Mouse (Mus musculus) lung, postnatal 0 days (tissue): ENCODE results near the gene Negr1. TPM values are rescaled to one million over a fixed set of nuclear protein-coding genes. Genes with fewer than 3 reads are reported as not detected.

Experiments
- ATAC-seq: fragments of 200-750 bp; cut with Nextera tagmentation; 2 replicates; pipeline ENCODE4 v1.8.0; 2017; ENCODE audit warnings: moderate library complexity
- DNase-seq: peaks from one replicate; pipeline ENCODE4 v3.0.0-alpha.2; 2016; ENCODE audit warnings: low spot score
- H3K27ac ChIP-seq: fragments of 300-500 bp; sonication (generic); 2 replicates; pipeline ENCODE4 v1.5.1; 2014; ENCODE audit warnings: antibody characterized with exemption, mild to moderate bottlenecking, low read length, mixed read lengths
- H3K27me3 ChIP-seq: fragments of 300-500 bp; sonication (generic); replicated peaks from 2 replicates; pipeline ENCODE4 v1.6.1; 2014; ENCODE audit warnings: low read length, mixed read lengths; ENCODE audit not compliant: insufficient read depth
- H3K36me3 ChIP-seq: fragments of 300-500 bp; sonication (generic); 2 replicates; pipeline ENCODE4 v1.6.1; 2014; ENCODE audit warnings: low read length, mixed read lengths; ENCODE audit not compliant: insufficient read depth
- H3K4me1 ChIP-seq: fragments of 300-500 bp; sonication (generic); 2 replicates; pipeline ENCODE4 v1.6.1; 2014; ENCODE audit warnings: antibody characterized with exemption, low read depth, low read length, mixed read lengths; ENCODE audit not compliant: insufficient read depth
- H3K4me2 ChIP-seq: fragments of 300-500 bp; sonication (generic); replicated peaks from 2 replicates; pipeline ENCODE4 v1.6.1; 2014; ENCODE audit warnings: low read depth, mild to moderate bottlenecking, low read length, moderate library complexity, mixed read lengths
- H3K4me3 ChIP-seq: fragments of 300-500 bp; sonication (generic); 2 replicates; pipeline ENCODE4 v1.5.1; 2014; ENCODE audit warnings: low read depth, low read length
- H3K9ac ChIP-seq: fragments of 300-500 bp; sonication (generic); replicated peaks from 2 replicates; pipeline ENCODE4 v1.6.1; 2014; ENCODE audit warnings: low read depth, mild to moderate bottlenecking
- H3K9me3 ChIP-seq: fragments of 300-500 bp; sonication (generic); 2 replicates; pipeline ENCODE4 v1.6.1; 2016; ENCODE audit warnings: low read length, mixed read lengths
- CTCF ChIP-seq: IDR thresholded peaks from 2 replicates; pipeline ENCODE4 v1.5.1; 2016; ENCODE audit warnings: antibody characterized with exemption, mild to moderate bottlenecking
- EP300 ChIP-seq: IDR thresholded peaks from 2 replicates; pipeline ENCODE4 v1.6.1; 2016; ENCODE audit warnings: antibody characterized with exemption, mild to moderate bottlenecking, control low read depth
- WGBS: fragments of 180-500 bp; shearing (Covaris S2); extraction: QIAGEN DNeasy Blood & Tissue Kit; methylation state at CpG from one replicate; pipeline ENCODE4 v1.1.7; 2014; 5-methylcytosine and 5-hydroxymethylcytosine counted together
- polyA plus RNA-seq: library from polyadenylated mRNA; unstranded; fragments of >200 nt; fragmentation: Nextera tagmentation; extraction: Ambion mirVana; gene quantifications from 2 replicates; pipeline ENCODE4 v1.2.1, GENCODE M21; 2015

Gene Negr1
- polyA plus RNA-seq, 1 experiment from 2014 or later = 1.3 TPM

DNA sequence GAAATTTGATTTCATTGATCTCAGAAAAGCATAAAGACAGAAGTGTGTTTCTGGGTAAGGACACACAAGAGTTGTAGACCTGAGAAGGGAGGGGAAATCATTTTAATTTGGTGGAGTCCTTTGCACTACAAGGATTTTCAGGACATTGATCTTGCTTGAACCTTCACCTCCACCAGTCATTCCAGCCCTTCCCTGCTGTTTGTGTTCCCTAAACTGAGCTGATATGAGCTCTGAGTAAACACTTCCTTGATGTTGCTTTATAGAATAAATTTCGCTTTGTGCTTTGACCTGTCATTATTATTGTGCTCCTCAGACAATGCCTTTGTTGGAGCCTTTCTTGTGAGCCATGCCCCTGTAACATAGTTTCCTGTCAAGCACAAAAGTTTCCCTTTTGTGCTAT, 335.0 kb downstream of the Negr1 start:
- TF ChIP-seq CTCF = no peak
- H3K4me3 ChIP-seq = no peak overlapping the region
- no peaks in the 10 kb centered on the region for H3K4me1 ChIP-seq
- H3K9ac ChIP-seq = no peak overlapping the region
- no peaks in the 10 kb centered on the region for H3K9me3 ChIP-seq
- ATAC-seq (no peak), DNase-seq (no peak)
- H3K27ac ChIP-seq = no peak overlapping the region
- H3K27me3 ChIP-seq = no peaks in the 10 kb centered on the region
- H3K36me3 ChIP-seq = no peaks in the 10 kb centered on the region
- H3K4me2 ChIP-seq = no peak overlapping the region
- 46% methylated on average over 1 of the region's 1 CpGs for WGBS

DNA sequence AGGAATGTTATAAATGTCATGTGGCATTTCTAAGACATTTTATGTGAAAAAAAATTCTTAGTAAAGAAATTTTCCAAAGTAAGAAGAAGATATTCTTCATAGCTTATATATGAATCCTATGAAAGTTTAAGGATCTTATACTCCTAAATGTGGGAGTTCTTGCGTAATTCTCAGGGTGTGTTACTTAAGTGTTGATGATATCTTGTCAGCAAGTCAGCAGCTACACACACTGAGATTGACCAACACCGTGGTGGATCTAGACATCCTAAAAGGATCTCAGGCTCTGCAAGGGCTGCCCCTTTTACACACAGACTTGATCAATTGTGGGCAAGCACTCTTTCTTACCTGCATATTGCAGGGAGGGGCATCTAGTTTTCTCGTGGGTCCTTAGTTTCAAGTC, 339.5 kb downstream of the Negr1 start:
- H3K36me3 ChIP-seq = no peaks in the 10 kb centered on the region
- no peak overlapping the region for H3K4me3 ChIP-seq
- TF ChIP-seq EP300 (no peak), CTCF (no peak)
- no peaks in the 10 kb centered on the region for H3K9me3 ChIP-seq
- no peak overlapping the region for H3K27ac ChIP-seq
- no peaks in the 10 kb centered on the region for H3K4me1 ChIP-seq
- H3K9ac ChIP-seq = no peak overlapping the region
- DNase-seq (peak; percentile 53), ATAC-seq (no peak)
- H3K27me3 ChIP-seq = no peaks in the 10 kb centered on the region
- 71% methylated on average over 3 of the region's 3 CpGs for WGBS
- no peak overlapping the region for H3K4me2 ChIP-seq

GRCm38 (mm10) chr3:156903925-156904576, 342.5 kb downstream of the Negr1 start:
- peak; percentile 15 for DNase-seq
- ATAC-seq = no peak
- 83% methylated on average over 9 of the region's 9 CpGs for WGBS

GRCm38 (mm10) chr3:156912816-156913215, 351.2 kb downstream of the Negr1 start:
- Histone ChIP-seq H3K36me3 (no peaks in the 10 kb centered on the region), H3K9me3 (no peaks in the 10 kb centered on the region), H3K27me3 (no peaks in the 10 kb centered on the region), H3K9ac (no peak overlapping the region), H3K4me2 (no peak overlapping the region), H3K27ac (no peak overlapping the region), H3K4me1 (no peaks in the 10 kb centered on the region), H3K4me3 (no peak overlapping the region)
- ATAC-seq = no peak
- peak; percentile 8 for DNase-seq
- TF ChIP-seq EP300 = no peak
- no peak for TF ChIP-seq CTCF
- 57% methylated on average over 3 of the region's 3 CpGs for WGBS

More at GRCm38 (mm10) chr3:156903925-156904576, 342.5 kb downstream of the Negr1 start:
- TF ChIP-seq CTCF = no peak
- no peak for TF ChIP-seq EP300
- no peaks in the 10 kb centered on the region for H3K36me3 ChIP-seq
- no peak overlapping the region for H3K4me3 ChIP-seq
- no peaks in the 10 kb centered on the region for H3K4me1 ChIP-seq
- no peak overlapping the region for H3K9ac ChIP-seq
- H3K27ac ChIP-seq = no peak overlapping the region
- H3K9me3 ChIP-seq = no peaks in the 10 kb centered on the region
- no peak overlapping the region for H3K4me2 ChIP-seq
- no peaks in the 10 kb centered on the region for H3K27me3 ChIP-seq

DNA sequence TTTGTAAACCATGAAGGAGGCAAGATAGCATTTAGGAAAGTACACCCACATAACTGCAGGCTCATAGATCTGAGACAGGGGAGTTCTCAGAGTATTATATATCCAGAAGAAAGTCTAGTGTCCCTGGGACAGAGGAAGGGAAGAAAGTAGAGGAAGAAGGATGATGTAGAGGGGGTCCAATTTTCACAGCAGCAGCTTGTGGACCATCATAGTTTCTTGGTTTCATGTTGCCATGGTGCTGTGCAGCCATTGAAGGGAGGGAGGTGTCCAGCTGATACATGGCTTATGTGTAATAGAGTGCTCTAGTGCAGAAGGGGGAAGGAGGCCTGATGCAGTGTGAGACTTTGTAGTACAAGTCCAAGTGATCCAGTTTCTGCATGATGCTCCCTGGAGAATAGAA, 359.8 kb downstream of the Negr1 start:
- no peak for TF ChIP-seq CTCF
- Histone ChIP-seq H3K9ac (no peak overlapping the region), H3K4me1 (no peaks in the 10 kb centered on the region), H3K36me3 (no peaks in the 10 kb centered on the region), H3K4me3 (no peak overlapping the region), H3K27me3 (no peaks in the 10 kb centered on the region), H3K4me2 (no peak overlapping the region), H3K9me3 (no peaks in the 10 kb centered on the region), H3K27ac (no peak overlapping the region)
- DNase-seq (no peak), ATAC-seq (no peak)

GRCm38 (mm10) chr3:156923159-156923558, 361.6 kb downstream of the Negr1 start:
- DNase-seq = no peak
- H3K4me1 ChIP-seq = no peaks in the 10 kb centered on the region
- ATAC-seq = no peak
- H3K4me2 ChIP-seq = no peak overlapping the region
- H3K9ac ChIP-seq = no peak overlapping the region
- H3K4me3 ChIP-seq = no peak overlapping the region
- H3K36me3 ChIP-seq = no peaks in the 10 kb centered on the region
- no peaks in the 10 kb centered on the region for H3K9me3 ChIP-seq
- no peak for TF ChIP-seq EP300
- TF ChIP-seq CTCF = no peak
- H3K27me3 ChIP-seq = no peaks in the 10 kb centered on the region
- no peak overlapping the region for H3K27ac ChIP-seq
- WGBS = 80% methylated on average over 1 of the region's 1 CpGs

GRCm38 (mm10) chr3:156925102-156925501, 363.5 kb downstream of the Negr1 start:
- H3K36me3 ChIP-seq = no peaks in the 10 kb centered on the region
- H3K4me2 ChIP-seq = no peak overlapping the region
- no peak for TF ChIP-seq EP300
- no peak for TF ChIP-seq CTCF
- no peak overlapping the region for H3K9ac ChIP-seq
- no peak overlapping the region for H3K27ac ChIP-seq
- no peak for DNase-seq
- H3K9me3 ChIP-seq = no peaks in the 10 kb centered on the region
- H3K27me3 ChIP-seq = no peaks in the 10 kb centered on the region
- no peaks in the 10 kb centered on the region for H3K4me1 ChIP-seq
- WGBS = 63% methylated on average over 5 of the region's 5 CpGs
- no peak for ATAC-seq
- H3K4me3 ChIP-seq = no peak overlapping the region
